Mouse (Mus musculus): ENCODE data around the gene Glrx. TPM values are rescaled to one million over a fixed set of nuclear protein-coding genes. Genes with fewer than 3 reads are reported as not detected.

The Glrx gene
- total and polyA plus RNA-seq, 3 experiments: 9.2 to 20.2 TPM; not detected in 1

DNA sequence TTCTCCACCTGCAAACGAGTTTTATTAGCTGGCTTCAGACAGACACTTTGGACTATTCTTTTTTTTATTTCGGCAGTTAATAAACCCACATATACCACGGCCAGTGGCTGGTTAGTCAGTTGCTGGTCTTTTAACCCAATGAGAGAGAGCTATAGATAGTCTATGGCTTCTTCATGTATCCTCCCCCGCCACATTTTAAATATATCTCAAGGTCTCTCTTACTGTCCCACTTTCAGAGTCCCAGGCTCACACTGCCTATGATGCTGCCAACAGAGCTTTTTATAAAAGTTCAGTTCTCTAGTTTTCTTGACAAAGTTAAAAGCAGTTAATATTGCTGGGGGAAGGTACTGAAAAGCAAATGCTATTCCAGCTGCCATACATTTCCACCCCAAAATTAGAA lies 52.2 kb downstream of the Glrx start:
- Histone ChIP-seq H3K9ac (ENCODE audit: control insufficient read depth, low read depth, low read length, poor library complexity, severe bottlenecking) (no peak overlapping the region), H3K4me1 (ENCODE audit: control insufficient read depth in 1 of 2, insufficient read depth in 2 of 2, low read length in 2 of 2) (peaks cover 0 to 2% of the 10 kb centered on the region in 2 experiments; a peak in 1 of 4 replicates), H3K27me3 (ENCODE audit: control insufficient read depth in 1 of 2, insufficient read depth in 2 of 2, low read length in 2 of 2) (no peaks in the 10 kb centered on the region), H3K27ac (ENCODE audit: control insufficient read depth, low read depth, low read length) (no peak overlapping the region), H3K9me3 (replicated peaks; ENCODE audit: insufficient read depth, low read length) (no peaks in the 10 kb centered on the region), H3K36me3 (ENCODE audit: control insufficient read depth in 1 of 2, insufficient read depth in 2 of 2, low read length in 2 of 2) (peaks cover 0 to 2% of the 10 kb centered on the region in 2 experiments; a peak in 2 of 4 replicates), H3K4me3 (ENCODE audit: control insufficient read depth in 1 of 2, insufficient read depth in 1 of 2, low read depth in 2 of 2, low read length in 2 of 2) (no peak overlapping the region), H3K79me2 (ENCODE audit: control insufficient read depth, insufficient read depth, low read length, poor library complexity) (no peaks in the 10 kb centered on the region)
- DNase-seq (ENCODE audit: low read depth, low spot score): no peak
- TF ChIP-seq ETS1 (IDR thresholded peaks at IDR 0.05; ENCODE audit: low read depth, low read length) (no peak), NELFE (IDR thresholded peaks at IDR 0.05; ENCODE audit: low read depth, low read length) (no peak), MXI1 (IDR thresholded peaks at IDR 0.05; ENCODE audit: low read depth, low read length) (no peak), ZMIZ1 (IDR thresholded peaks at IDR 0.05; ENCODE audit: low read depth, low read length) (no peak), MAFK (IDR thresholded peaks at IDR 0.05; ENCODE audit: borderline replicate concordance, low read depth, low read length) (no peak), KAT2A (conservative IDR thresholded peaks at IDR 0.05; ENCODE audit: low read depth, low read length) (no peak), RCOR1 (IDR thresholded peaks at IDR 0.05; ENCODE audit: low read depth, low read length) (no peak), CHD2 (IDR thresholded peaks at IDR 0.05; ENCODE audit: low read length) (no peak), BHLHE40 (IDR thresholded peaks at IDR 0.05; ENCODE audit: borderline replicate concordance, low read depth, low read length) (no peak), UBTF (IDR thresholded peaks at IDR 0.05; ENCODE audit: borderline replicate concordance, insufficient read depth, low read depth, low read length) (no peak), MAX (IDR thresholded peaks at IDR 0.05; ENCODE audit: low read length) (no peak), HCFC1 (IDR thresholded peaks at IDR 0.05; ENCODE audit: low read depth, low read length) (no peak), POLR2AphosphoS2 (IDR thresholded peaks at IDR 0.05; ENCODE audit: low read length) (no peak), MYC (IDR thresholded peaks at IDR 0.05; ENCODE audit: low read depth, low read length) (no peak), GABPA (IDR thresholded peaks at IDR 0.05; ENCODE audit: low read depth, low read length) (no peak), POLR2AphosphoS5 (IDR thresholded peaks at IDR 0.05; ENCODE audit: borderline replicate concordance, low read depth, low read length) (no peak)

DNA sequence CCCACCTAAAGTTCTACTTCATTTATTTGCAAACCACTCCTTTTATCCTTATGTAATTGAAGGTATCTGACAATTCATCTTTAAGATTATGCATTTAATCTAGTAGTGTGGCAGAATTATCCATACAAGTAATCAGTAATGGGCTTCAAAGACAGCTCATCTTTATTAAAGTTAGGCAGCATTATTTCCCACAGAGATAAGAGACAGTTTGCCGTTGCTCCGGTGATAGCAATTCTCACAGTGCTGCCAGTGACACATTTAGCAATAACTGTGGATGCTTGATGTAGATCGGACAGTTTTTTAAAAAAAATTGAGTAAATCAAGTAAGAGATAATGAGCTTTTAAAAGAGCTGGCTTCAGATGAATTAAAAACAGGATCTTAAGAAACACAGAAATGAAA lies 52.6 kb downstream of the Glrx start:
- Histone ChIP-seq H3K79me2 (ENCODE audit: control insufficient read depth, insufficient read depth, low read length, poor library complexity) (no peaks in the 10 kb centered on the region), H3K36me3 (ENCODE audit: control insufficient read depth in 1 of 2, insufficient read depth in 2 of 2, low read length in 2 of 2) (peaks cover 0 to 2% of the 10 kb centered on the region in 2 experiments; a peak in 2 of 4 replicates), H3K27me3 (ENCODE audit: control insufficient read depth in 1 of 2, insufficient read depth in 2 of 2, low read length in 2 of 2) (no peaks in the 10 kb centered on the region), H3K9me3 (replicated peaks; ENCODE audit: insufficient read depth, low read length) (no peaks in the 10 kb centered on the region), H3K27ac (ENCODE audit: control insufficient read depth, low read depth, low read length) (no peak overlapping the region), H3K4me3 (ENCODE audit: control insufficient read depth in 1 of 2, insufficient read depth in 1 of 2, low read depth in 2 of 2, low read length in 2 of 2) (no peak overlapping the region), H3K4me1 (ENCODE audit: control insufficient read depth in 1 of 2, insufficient read depth in 2 of 2, low read length in 2 of 2) (peaks cover 0 to 2% of the 10 kb centered on the region in 2 experiments; a peak in 1 of 4 replicates), H3K9ac (ENCODE audit: control insufficient read depth, low read depth, low read length, poor library complexity, severe bottlenecking) (no peak overlapping the region)
- TF ChIP-seq EP300 (IDR thresholded peaks at IDR 0.05; ENCODE audit: low read depth in 1 of 2, low read length in 2 of 2) (no peak), TCF12 (IDR thresholded peaks at IDR 0.05; ENCODE audit: low read depth, low read length) (no peak), GATA1 (IDR thresholded peaks at IDR 0.05; ENCODE audit: low read depth, low read length) (peak; percentile 42)
- no peak for DNase-seq (ENCODE audit: low read depth, low spot score)

All from MEL (cell line).